Mouse (Mus musculus) hindbrain, embryonic 11.5 days (tissue): ENCODE results near the gene Klf5. TPM values are rescaled to one million over a fixed set of nuclear protein-coding genes. Genes with fewer than 3 reads are reported as not detected.

Source experiments
- ATAC-seq: fragments of 200-750 bp; cut with Nextera tagmentation; 2 replicates; pipeline ENCODE4 v1.8.0; 2017; ENCODE audit warnings: mild to moderate bottlenecking, moderate TSS enrichment, moderate library complexity; ENCODE audit not compliant: low FRiP score
- DNase-seq: peaks from one replicate; pipeline ENCODE4 v3.0.0-alpha.2; 2015; ENCODE audit warnings: low spot score
- H3K27ac ChIP-seq: fragments of 300-500 bp; sonication (generic); 2 replicates; pipeline ENCODE4 v1.5.1; 2014; ENCODE audit warnings: mild to moderate bottlenecking, low read depth, low read length
- H3K27me3 ChIP-seq: fragments of 300-500 bp; sonication (generic); 2 replicates; pipeline ENCODE4 v1.6.1; 2014; ENCODE audit warnings: mild to moderate bottlenecking, low read length, moderate library complexity, mixed read lengths; ENCODE audit not compliant: control insufficient read depth, insufficient read depth
- H3K36me3 ChIP-seq: fragments of 300-500 bp; sonication (generic); 2 replicates; pipeline ENCODE4 v1.6.1; 2014; ENCODE audit warnings: mild to moderate bottlenecking, low read length, moderate library complexity, mixed read lengths; ENCODE audit not compliant: control insufficient read depth, insufficient read depth
- H3K4me1 ChIP-seq: fragments of 300-500 bp; sonication (generic); replicated peaks from 2 replicates; pipeline ENCODE4 v1.6.1; 2014; ENCODE audit warnings: low read length, mixed read lengths; ENCODE audit not compliant: control insufficient read depth, insufficient read depth
- H3K4me2 ChIP-seq: fragments of 300-500 bp; sonication (generic); replicated peaks from 2 replicates; pipeline ENCODE4 v1.6.1; 2014; ENCODE audit warnings: mild to moderate bottlenecking, low read depth, low read length
- H3K4me3 ChIP-seq: fragments of 300-500 bp; sonication (generic); 2 replicates; pipeline ENCODE4 v1.5.1; 2014; ENCODE audit warnings: low read depth, low read length
- H3K9ac ChIP-seq: fragments of 300-500 bp; sonication (generic); 2 replicates; pipeline ENCODE4 v1.6.1; 2014; ENCODE audit warnings: low read depth, low read length
- H3K9me3 ChIP-seq: fragments of 300-500 bp; sonication (generic); 2 replicates; pipeline ENCODE4 v1.6.1; 2016; ENCODE audit warnings: low read length; ENCODE audit not compliant: control insufficient read depth
- WGBS: fragments of 180-500 bp; shearing (Covaris S2); extraction: QIAGEN DNeasy Blood & Tissue Kit; methylation state at CpG from one replicate; pipeline ENCODE4 v1.1.7; 2014; 5-methylcytosine and 5-hydroxymethylcytosine counted together
- polyA plus RNA-seq: library from polyadenylated mRNA; unstranded; fragments of >200 nt; fragmentation: Nextera tagmentation; extraction: Ambion mirVana; gene quantifications from 2 replicates; pipeline ENCODE4 v1.2.1, GENCODE M21; 2014

Klf5 gene
- polyA plus RNA-seq, 1 experiment from 2014 or later, result 2.7 TPM

DNA sequence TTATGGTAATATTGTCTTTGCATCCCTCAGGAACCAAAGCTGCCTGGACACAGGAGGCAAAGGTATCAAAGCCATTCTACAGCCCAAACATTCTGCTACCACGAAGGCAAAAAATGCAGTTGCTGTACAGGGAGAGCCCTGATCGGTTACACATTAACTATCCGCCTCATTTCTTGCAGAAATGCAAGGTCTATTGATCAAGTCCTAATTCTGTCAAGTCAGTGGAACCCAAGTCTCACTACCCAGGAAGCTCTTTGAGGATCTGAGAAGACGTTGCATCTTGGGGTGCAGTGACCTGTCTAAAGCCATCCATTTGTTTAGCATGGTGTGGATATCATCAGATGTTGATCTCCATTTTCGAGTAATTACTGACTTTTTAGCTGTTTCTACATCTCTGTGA, 18.1 kb upstream of the Klf5 start:
- no peaks in the 10 kb centered on the region for H3K4me1 ChIP-seq
- H3K36me3 ChIP-seq, result no peaks in the 10 kb centered on the region
- no peak overlapping the region for H3K4me2 ChIP-seq
- DNase-seq, result no peak
- H3K4me3 ChIP-seq, result no peak overlapping the region
- H3K9me3 ChIP-seq, result no peaks in the 10 kb centered on the region
- H3K9ac ChIP-seq, result no peak overlapping the region
- 76% methylated on average over 5 of the region's 5 CpGs for WGBS
- no peaks in the 10 kb centered on the region for H3K27me3 ChIP-seq
- no peak overlapping the region for H3K27ac ChIP-seq
- no peak for ATAC-seq

DNA sequence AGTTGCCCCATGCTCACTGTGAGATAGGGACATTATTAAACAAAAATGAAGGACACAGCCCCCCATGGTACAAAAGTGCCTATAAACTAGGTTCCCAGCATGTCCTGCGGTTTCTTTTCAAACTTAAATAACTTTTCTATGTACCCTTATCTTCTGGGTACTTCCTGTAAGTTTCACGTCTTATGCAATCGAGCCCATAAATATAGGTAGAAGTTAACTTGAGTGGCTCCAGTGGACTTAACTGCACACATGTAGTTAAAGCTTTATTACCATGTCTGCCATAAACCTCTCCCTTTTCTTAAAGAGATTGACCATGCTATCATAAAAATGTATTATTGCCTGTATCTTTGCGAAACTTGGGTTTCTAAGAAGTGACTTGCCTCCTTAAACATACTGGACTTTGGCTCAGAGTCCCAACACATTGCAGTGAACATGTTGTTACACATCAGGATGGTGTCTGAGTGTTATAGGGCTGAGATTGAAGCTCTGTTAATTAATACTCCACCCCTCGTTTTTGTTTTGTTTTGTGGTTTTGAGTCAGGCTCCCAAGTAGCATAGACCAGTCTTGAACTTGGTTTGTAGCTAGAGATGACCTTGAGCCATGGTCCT, 17.6 kb upstream of the Klf5 start:
- DNase-seq, result no peak
- Histone ChIP-seq H3K9ac (no peak overlapping the region), H3K4me2 (no peak overlapping the region), H3K4me1 (no peaks in the 10 kb centered on the region), H3K36me3 (no peaks in the 10 kb centered on the region), H3K9me3 (no peaks in the 10 kb centered on the region), H3K4me3 (no peak overlapping the region), H3K27ac (no peak overlapping the region), H3K27me3 (no peaks in the 10 kb centered on the region)
- WGBS, result 88% methylated on average over 5 of the region's 5 CpGs
- no peak for ATAC-seq

DNA sequence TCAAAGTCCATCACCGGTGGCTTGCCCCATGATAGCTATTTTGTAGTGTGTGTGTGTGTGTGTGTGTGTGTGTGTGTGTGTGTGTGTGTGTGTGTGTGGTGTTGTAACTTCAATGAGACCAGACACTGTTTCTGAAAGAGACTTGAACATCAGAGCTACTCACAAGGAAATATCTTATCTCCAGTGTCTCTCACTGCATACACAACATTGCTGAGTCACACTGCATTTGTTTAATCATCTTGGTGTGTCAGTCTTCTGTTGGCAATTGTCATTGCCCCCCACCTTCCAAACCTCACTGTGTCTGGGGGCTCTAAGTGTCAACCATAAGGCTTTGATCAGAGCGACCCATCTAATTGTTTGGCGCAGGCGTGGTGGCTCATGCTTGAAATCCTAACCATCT, 13.0 kb upstream of the Klf5 start:
- no peak overlapping the region for H3K4me3 ChIP-seq
- H3K4me2 ChIP-seq, result no peak overlapping the region
- H3K4me1 ChIP-seq, result no peaks in the 10 kb centered on the region
- no peak for DNase-seq
- H3K27me3 ChIP-seq, result no peaks in the 10 kb centered on the region
- WGBS, result 92% methylated on average over 4 of the region's 4 CpGs
- no peak for ATAC-seq
- H3K27ac ChIP-seq, result no peak overlapping the region
- H3K36me3 ChIP-seq, result no peaks in the 10 kb centered on the region
- no peaks in the 10 kb centered on the region for H3K9me3 ChIP-seq
- H3K9ac ChIP-seq, result no peak overlapping the region

DNA sequence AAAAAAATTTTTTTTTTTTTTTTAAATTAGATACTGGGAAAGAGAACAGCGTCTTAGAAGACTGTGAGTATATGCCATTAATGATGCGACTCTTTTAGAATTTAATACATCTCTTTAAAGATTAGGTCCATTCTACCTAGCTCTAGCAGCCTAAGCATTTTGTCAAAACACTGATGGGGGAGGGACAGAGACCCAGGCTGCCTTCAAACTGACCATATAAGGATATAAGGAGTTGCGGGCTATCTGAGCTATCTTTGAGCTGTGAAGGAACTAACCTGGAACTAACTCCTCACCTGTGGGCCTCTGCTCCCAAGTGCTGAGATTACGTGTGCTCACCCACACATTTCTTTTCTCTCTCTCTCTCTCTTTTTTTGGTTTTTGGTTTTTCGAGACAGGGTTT, 6.3 kb upstream of the Klf5 start:
- no peak overlapping the region for H3K27ac ChIP-seq

DNA sequence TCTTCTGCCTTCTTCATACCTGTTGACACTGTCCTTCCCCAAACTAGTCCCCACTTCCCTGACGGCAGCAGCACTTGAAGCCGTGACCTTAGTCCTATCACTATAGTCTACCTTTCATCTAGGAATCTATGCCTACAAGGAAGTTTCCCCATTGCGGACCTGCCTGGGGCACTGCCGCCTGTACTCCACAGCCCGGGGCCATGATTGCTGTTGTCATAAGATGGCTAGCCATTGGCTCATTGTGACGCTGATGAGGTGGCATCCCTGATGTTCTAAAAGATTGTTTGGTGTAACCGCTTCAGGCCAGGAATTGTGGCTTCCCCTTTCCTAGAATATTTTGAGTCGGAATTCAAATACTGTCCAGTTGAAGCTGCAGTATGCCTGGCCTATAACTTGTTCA, 4.1 kb upstream of the Klf5 start:
- ATAC-seq, result no peak
- 91% methylated on average over 8 of the region's 8 CpGs for WGBS
- no peak overlapping the region for H3K4me3 ChIP-seq
- peaks cover 11% of the 10 kb centered on the region for H3K27me3 ChIP-seq
- H3K36me3 ChIP-seq, result no peaks in the 10 kb centered on the region
- no peak overlapping the region for H3K27ac ChIP-seq
- DNase-seq, result no peak
- no peak overlapping the region for H3K4me2 ChIP-seq
- no peaks in the 10 kb centered on the region for H3K9me3 ChIP-seq
- 0 out of 2 replicates have a peak, but pooled peaks cover 3% of the 10 kb centered on the region for H3K4me1 ChIP-seq
- no peak overlapping the region for H3K9ac ChIP-seq

More for the DNA sequence above, 6.3 kb upstream of the Klf5 start:
- Histone ChIP-seq H3K27me3 (no peaks in the 10 kb centered on the region), H3K36me3 (no peaks in the 10 kb centered on the region), H3K9ac (no peak overlapping the region), H3K4me2 (no peak overlapping the region), H3K4me3 (no peak overlapping the region), H3K4me1 (no peaks in the 10 kb centered on the region), H3K9me3 (no peaks in the 10 kb centered on the region)
- 95% methylated on average over 5 of the region's 5 CpGs for WGBS
- no peak for DNase-seq
- ATAC-seq, result no peak

DNA sequence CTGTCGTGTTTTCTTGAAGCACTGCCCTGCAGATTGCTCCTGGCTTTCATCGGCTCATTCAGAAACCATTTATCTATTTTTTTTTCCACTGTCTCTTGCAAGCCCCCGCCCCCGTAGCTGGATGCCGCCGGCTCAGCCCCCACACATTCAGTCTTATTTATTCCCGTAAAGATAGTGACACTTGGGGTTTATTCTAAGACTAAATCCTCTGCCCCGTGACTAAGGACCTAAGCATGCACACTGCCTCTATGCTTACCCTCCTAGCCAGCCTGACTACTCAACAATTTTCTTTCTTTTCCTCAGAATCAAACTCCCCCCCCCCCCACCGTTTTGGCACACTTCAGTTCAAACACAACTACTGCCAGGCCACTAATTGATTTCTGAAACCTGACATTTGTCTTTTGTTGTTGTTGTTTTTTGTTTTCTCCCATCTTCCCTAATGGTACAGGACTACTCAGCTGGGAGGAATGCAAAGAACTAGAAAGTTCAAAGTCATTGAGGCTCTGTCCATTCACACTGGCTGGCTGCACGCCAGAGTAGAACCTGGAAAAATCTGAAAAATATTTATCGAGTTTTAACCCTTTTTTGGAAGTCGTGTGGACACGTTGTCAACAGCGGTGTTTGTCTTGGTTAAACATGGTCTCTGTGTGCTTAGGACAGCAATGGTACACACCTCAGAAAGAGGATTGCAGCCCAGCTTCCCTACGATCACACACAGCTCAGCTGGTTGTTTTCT, 2.7 kb upstream of the Klf5 start:
- Histone ChIP-seq H3K4me1 (0 out of 2 replicates have a peak, but pooled peaks cover 3% of the 10 kb centered on the region), H3K4me3 (no peak overlapping the region), H3K9ac (no peak overlapping the region), H3K9me3 (no peaks in the 10 kb centered on the region), H3K4me2 (no peak overlapping the region), H3K27me3 (peaks cover 15% of the 10 kb centered on the region), H3K36me3 (no peaks in the 10 kb centered on the region), H3K27ac (no peak overlapping the region)
- 66% methylated on average over 15 of the region's 15 CpGs for WGBS
- no peak for DNase-seq
- no peak for ATAC-seq

DNA sequence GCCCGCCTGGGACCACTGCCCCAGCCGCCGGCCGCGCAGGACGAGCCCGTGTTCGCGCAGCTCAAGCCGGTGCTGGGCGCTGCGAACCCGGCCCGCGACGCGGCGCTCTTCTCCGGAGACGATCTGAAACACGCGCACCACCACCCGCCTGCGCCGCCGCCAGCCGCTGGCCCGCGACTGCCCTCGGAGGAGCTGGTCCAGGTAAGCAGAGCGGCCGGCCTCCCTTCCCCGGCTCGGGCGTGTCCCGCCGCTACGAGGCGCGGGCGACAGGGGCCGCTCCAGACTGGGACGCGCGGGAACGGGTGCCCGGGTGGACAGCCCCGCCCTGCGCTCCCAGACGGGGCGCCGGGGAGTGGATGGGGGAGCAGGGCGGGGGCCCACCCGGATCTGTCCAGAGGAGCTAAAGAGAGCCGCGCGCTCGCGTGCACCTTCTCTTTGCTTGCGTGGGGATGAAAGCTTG, 561 bp downstream of the Klf5 start:
- H3K27me3 ChIP-seq, result peaks cover 15% of the 10 kb centered on the region
- under 1% methylated on average over 49 of the region's 60 CpGs for WGBS
- ATAC-seq (peak; percentile 89), DNase-seq (peak; percentile 73)
- no peaks in the 10 kb centered on the region for H3K9me3 ChIP-seq
- 0 out of 2 replicates have a peak, but pooled peaks cover 3% of the 10 kb centered on the region for H3K4me1 ChIP-seq
- H3K4me2 ChIP-seq, result peak overlapping the region; percentile 98
- H3K36me3 ChIP-seq, result no peaks in the 10 kb centered on the region
- peak overlapping the region; percentile 65 for H3K4me3 ChIP-seq
- peak overlapping the region; percentile 51 for H3K9ac ChIP-seq
- no peak overlapping the region for H3K27ac ChIP-seq

DNA sequence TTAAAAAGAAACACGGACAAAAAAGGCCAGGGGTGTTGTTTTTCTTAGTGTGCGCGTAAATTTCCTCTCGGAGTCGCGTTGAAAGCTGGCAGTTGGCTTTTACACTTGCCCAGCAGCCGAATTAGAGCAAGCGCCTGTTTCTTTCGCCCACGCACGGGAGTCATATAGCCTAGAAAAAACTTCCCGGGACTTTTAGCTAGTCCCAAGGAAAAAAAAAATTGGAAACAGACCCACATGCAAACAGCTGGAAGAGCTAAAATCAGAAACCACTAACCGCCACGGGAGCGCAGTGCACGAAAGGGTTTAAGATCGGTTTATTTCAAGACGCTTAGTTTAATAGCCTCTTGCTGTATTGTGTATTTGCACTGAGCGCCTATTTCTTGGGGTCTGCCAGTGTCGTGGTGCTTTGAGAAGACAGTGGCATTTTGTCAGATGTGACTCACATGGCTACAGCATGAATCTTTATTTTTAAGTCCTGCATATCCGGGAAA, 1.3 kb downstream of the Klf5 start:
- ATAC-seq, result no peak
- peaks cover 15% of the 10 kb centered on the region for H3K27me3 ChIP-seq

More for the DNA sequence above, 1.3 kb downstream of the Klf5 start:
- Histone ChIP-seq H3K36me3 (no peaks in the 10 kb centered on the region), H3K9me3 (no peaks in the 10 kb centered on the region), H3K4me2 (peak overlapping the region; percentile 98), H3K4me1 (0 out of 2 replicates have a peak, but pooled peaks cover 3% of the 10 kb centered on the region), H3K27ac (no peak overlapping the region), H3K9ac (no peak overlapping the region), H3K4me3 (peak overlapping the region; percentile 65)
- 10% methylated on average over 21 of the region's 21 CpGs for WGBS
- peak; percentile 43 for DNase-seq
